Mouse (Mus musculus): ENCODE measurements around the gene Clca2. TPM values are rescaled to one million over a fixed set of nuclear protein-coding genes. Genes with fewer than 3 reads are reported as not detected.

Clca2 gene
- polyA plus RNA-seq, 1 experiment from 2014 or later: not detected

GRCm38 (mm10) chr3:145103770-145104169 lies 4.5 kb upstream of the Clca2 start:
- WGBS: 75% methylated on average over 5 of the region's 5 CpGs
- no peaks in the 10 kb centered on the region for H3K4me1 ChIP-seq (ENCODE audit: control insufficient read depth, insufficient read depth, low read length)
- H3K9ac ChIP-seq (replicated peaks; ENCODE audit: low read depth, low read length): no peak overlapping the region
- no peak for ATAC-seq (ENCODE audit: low read depth)
- H3K4me3 ChIP-seq (ENCODE audit: low read depth, low read length): no peak overlapping the region
- H3K4me2 ChIP-seq (ENCODE audit: low read depth, low read length): no peak overlapping the region
- H3K27ac ChIP-seq (ENCODE audit: low read depth, low read length): no peak overlapping the region
- no peaks in the 10 kb centered on the region for H3K27me3 ChIP-seq (ENCODE audit: control insufficient read depth, insufficient read depth, low read length)
- no peaks in the 10 kb centered on the region for H3K36me3 ChIP-seq (ENCODE audit: control insufficient read depth, insufficient read depth, low read length)
- H3K9me3 ChIP-seq (ENCODE audit: control insufficient read depth, low read length): no peaks in the 10 kb centered on the region

DNA sequence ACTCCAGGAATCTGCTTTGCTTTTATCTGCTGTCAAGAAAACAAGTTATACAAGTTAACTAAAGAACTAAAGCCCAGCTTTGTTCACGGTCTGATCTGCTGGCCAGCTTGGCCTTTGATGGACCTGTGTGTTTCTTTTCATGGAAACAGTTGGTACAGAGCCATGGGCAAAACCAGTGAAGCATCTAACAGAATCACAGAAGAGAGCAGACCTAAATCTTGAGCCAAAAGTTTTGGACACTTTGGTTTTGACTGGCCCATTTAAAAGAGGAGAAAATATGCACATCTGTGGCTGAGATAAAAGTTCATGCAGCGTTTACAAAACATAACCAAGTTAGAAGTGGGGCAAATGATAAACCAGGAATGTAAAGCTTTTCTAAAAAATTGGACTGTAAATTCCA lies 4.1 kb upstream of the Clca2 start:
- no peak overlapping the region for H3K9ac ChIP-seq (replicated peaks; ENCODE audit: low read depth, low read length)
- H3K4me1 ChIP-seq (ENCODE audit: control insufficient read depth, insufficient read depth, low read length): no peaks in the 10 kb centered on the region
- H3K27me3 ChIP-seq (ENCODE audit: control insufficient read depth, insufficient read depth, low read length): no peaks in the 10 kb centered on the region
- H3K27ac ChIP-seq (ENCODE audit: low read depth, low read length): no peak overlapping the region
- H3K36me3 ChIP-seq (ENCODE audit: control insufficient read depth, insufficient read depth, low read length): no peaks in the 10 kb centered on the region
- no peaks in the 10 kb centered on the region for H3K9me3 ChIP-seq (ENCODE audit: control insufficient read depth, low read length)
- no peak overlapping the region for H3K4me3 ChIP-seq (ENCODE audit: low read depth, low read length)
- WGBS: 92% methylated on average over 2 of the region's 2 CpGs
- no peak overlapping the region for H3K4me2 ChIP-seq (ENCODE audit: low read depth, low read length)
- no peak for ATAC-seq (ENCODE audit: low read depth)

- H3K4me2 ChIP-seq (ENCODE audit: low read depth, low read length): no peak overlapping the region
- no peaks in the 10 kb centered on the region for H3K4me1 ChIP-seq (ENCODE audit: control insufficient read depth, insufficient read depth, low read length)
- 84% methylated on average over 9 of the region's 9 CpGs for WGBS
- no peaks in the 10 kb centered on the region for H3K9me3 ChIP-seq (ENCODE audit: control insufficient read depth, low read length)
- H3K27ac ChIP-seq (ENCODE audit: low read depth, low read length): no peak overlapping the region
- no peak for ATAC-seq (ENCODE audit: low read depth)
- H3K27me3 ChIP-seq (ENCODE audit: control insufficient read depth, insufficient read depth, low read length): no peaks in the 10 kb centered on the region
- no peak overlapping the region for H3K4me3 ChIP-seq (ENCODE audit: low read depth, low read length)
- H3K9ac ChIP-seq (replicated peaks; ENCODE audit: low read depth, low read length): no peak overlapping the region
- no peaks in the 10 kb centered on the region for H3K36me3 ChIP-seq (ENCODE audit: control insufficient read depth, insufficient read depth, low read length)
Observed at GRCm38 (mm10) chr3:145101891-145102555, 2.8 kb upstream of the Clca2 start.

DNA sequence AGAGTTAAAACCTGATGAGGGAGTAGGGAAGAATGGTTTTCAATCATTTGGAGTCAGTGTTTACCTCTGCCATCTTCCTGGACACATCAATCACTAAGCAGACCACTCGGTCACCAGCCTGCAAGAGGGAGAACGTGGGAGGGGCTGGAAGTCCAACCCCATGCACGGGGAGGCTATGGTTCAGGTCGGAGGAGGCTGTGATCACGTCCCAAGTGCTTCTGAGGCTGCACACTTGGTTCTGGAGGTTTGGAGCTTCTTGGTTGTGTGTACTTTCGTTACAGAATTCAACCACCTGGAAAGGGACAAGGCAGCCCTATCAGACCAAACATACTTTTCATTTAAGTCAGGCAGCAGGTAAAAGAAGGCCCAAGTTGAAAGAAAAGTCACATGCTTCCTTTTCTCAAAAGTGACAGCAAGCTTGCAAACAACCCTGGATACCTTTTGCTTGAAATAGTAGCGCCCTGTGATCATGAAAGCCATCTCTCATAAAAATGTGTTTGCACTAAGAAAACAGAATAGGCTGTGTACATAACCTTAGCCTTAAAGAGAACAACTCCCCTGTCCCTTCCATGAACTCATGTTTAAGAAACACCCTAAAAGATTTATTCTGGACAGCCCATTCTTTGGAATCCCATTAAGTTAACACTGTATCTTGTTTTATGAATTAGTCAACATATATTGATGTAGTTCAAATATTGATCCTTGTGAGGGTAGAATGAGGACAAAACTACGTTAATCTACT lies 11.2 kb downstream of the Clca2 start:
- H3K9ac ChIP-seq (replicated peaks; ENCODE audit: low read depth, low read length): no peak overlapping the region
- H3K9me3 ChIP-seq (ENCODE audit: control insufficient read depth, low read length): no peaks in the 10 kb centered on the region
- H3K36me3 ChIP-seq (ENCODE audit: control insufficient read depth, insufficient read depth, low read length): no peaks in the 10 kb centered on the region
- 78% methylated on average over 8 of the region's 8 CpGs for WGBS
- no peak overlapping the region for H3K4me2 ChIP-seq (ENCODE audit: low read depth, low read length)
- H3K27ac ChIP-seq (ENCODE audit: low read depth, low read length): no peak overlapping the region
- no peaks in the 10 kb centered on the region for H3K4me1 ChIP-seq (ENCODE audit: control insufficient read depth, insufficient read depth, low read length)
- no peaks in the 10 kb centered on the region for H3K27me3 ChIP-seq (ENCODE audit: control insufficient read depth, insufficient read depth, low read length)
- no peak for ATAC-seq (ENCODE audit: low read depth)
- H3K4me3 ChIP-seq (ENCODE audit: low read depth, low read length): no peak overlapping the region

DNA sequence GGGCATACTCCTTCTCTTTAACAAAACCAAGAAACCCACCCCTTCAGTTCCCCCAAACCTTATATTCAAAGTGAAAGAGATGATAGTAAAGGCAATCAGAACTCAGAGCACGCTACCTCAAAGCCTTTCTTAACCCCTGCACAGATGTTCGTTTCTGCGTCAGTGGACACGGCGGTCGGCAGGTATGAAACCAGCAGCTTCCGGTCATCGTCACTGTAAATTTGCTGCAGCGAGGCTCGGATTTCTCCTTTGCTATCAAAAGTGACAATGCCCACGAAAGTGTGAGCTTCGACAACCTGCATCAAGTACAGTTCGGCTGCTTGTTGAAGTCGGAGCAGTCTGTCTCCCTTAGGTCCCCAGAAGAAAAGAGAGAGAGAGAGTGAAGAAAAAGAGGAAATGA lies 13.1 kb downstream of the Clca2 start:
- 95% methylated on average over 14 of the region's 14 CpGs for WGBS
- no peak overlapping the region for H3K27ac ChIP-seq (ENCODE audit: low read depth, low read length)
- ATAC-seq (ENCODE audit: low read depth): no peak
- no peak overlapping the region for H3K4me3 ChIP-seq (ENCODE audit: low read depth, low read length)
- H3K9me3 ChIP-seq (ENCODE audit: control insufficient read depth, low read length): no peaks in the 10 kb centered on the region
- H3K9ac ChIP-seq (replicated peaks; ENCODE audit: low read depth, low read length): no peak overlapping the region
- no peak overlapping the region for H3K4me2 ChIP-seq (ENCODE audit: low read depth, low read length)
- H3K4me1 ChIP-seq (ENCODE audit: control insufficient read depth, insufficient read depth, low read length): no peaks in the 10 kb centered on the region
- H3K36me3 ChIP-seq (ENCODE audit: control insufficient read depth, insufficient read depth, low read length): no peaks in the 10 kb centered on the region
- no peaks in the 10 kb centered on the region for H3K27me3 ChIP-seq (ENCODE audit: control insufficient read depth, insufficient read depth, low read length)

GRCm38 (mm10) chr3:145083081-145083480 lies 16.2 kb downstream of the Clca2 start:
- Histone ChIP-seq H3K9ac (replicated peaks; ENCODE audit: low read depth, low read length) (no peak overlapping the region), H3K27ac (ENCODE audit: low read depth, low read length) (no peak overlapping the region), H3K36me3 (ENCODE audit: control insufficient read depth, insufficient read depth, low read length) (no peaks in the 10 kb centered on the region), H3K4me1 (ENCODE audit: control insufficient read depth, insufficient read depth, low read length) (no peaks in the 10 kb centered on the region), H3K27me3 (ENCODE audit: control insufficient read depth, insufficient read depth, low read length) (no peaks in the 10 kb centered on the region), H3K4me2 (ENCODE audit: low read depth, low read length) (no peak overlapping the region), H3K4me3 (ENCODE audit: low read depth, low read length) (no peak overlapping the region), H3K9me3 (ENCODE audit: control insufficient read depth, low read length) (no peaks in the 10 kb centered on the region)
- 93% methylated on average over 1 of the region's 1 CpGs for WGBS
- no peak for ATAC-seq (ENCODE audit: low read depth)

- H3K4me3 ChIP-seq (ENCODE audit: low read depth, low read length): no peak overlapping the region
- WGBS: 80% methylated on average over 8 of the region's 8 CpGs
Observed at GRCm38 (mm10) chr3:145080904-145081303, 18.3 kb downstream of the Clca2 start.

DNA sequence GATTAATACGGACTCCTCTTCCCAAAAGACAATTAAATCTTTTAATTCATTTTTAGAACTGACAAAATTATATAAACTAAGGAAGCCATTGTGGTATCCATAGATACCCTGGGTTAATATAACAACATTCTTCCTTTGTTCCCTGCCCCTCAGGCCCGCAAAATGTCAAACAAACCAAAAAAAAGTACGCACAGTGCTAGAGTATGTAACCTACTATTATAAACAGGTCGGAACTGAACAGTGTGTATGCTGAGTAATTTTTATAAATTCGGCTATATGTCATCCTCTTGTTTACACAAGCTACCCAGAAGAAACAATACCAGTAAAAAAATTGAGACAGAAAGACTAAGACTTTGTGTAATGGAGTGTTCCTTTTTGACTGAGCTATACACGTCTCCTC lies 20.8 kb downstream of the Clca2 start:
- no peak for ATAC-seq (ENCODE audit: low read depth)
- WGBS: 84% methylated on average over 6 of the region's 6 CpGs
- H3K9me3 ChIP-seq (ENCODE audit: control insufficient read depth, low read length): no peaks in the 10 kb centered on the region

More at GRCm38 (mm10) chr3:145080904-145081303, 18.3 kb downstream of the Clca2 start:
- Histone ChIP-seq H3K4me1 (ENCODE audit: control insufficient read depth, insufficient read depth, low read length) (no peaks in the 10 kb centered on the region), H3K9me3 (ENCODE audit: control insufficient read depth, low read length) (no peaks in the 10 kb centered on the region), H3K4me2 (ENCODE audit: low read depth, low read length) (no peak overlapping the region), H3K27me3 (ENCODE audit: control insufficient read depth, insufficient read depth, low read length) (no peaks in the 10 kb centered on the region), H3K9ac (replicated peaks; ENCODE audit: low read depth, low read length) (no peak overlapping the region), H3K27ac (ENCODE audit: low read depth, low read length) (no peak overlapping the region), H3K36me3 (ENCODE audit: control insufficient read depth, insufficient read depth, low read length) (no peaks in the 10 kb centered on the region)
- no peak for ATAC-seq (ENCODE audit: low read depth)

GRCm38 (mm10) chr3:145072339-145072738 lies 26.9 kb downstream of the Clca2 start:
- Histone ChIP-seq H3K9ac (replicated peaks; ENCODE audit: low read depth, low read length) (no peak overlapping the region), H3K27me3 (ENCODE audit: control insufficient read depth, insufficient read depth, low read length) (no peaks in the 10 kb centered on the region), H3K4me1 (ENCODE audit: control insufficient read depth, insufficient read depth, low read length) (no peaks in the 10 kb centered on the region), H3K4me3 (ENCODE audit: low read depth, low read length) (no peak overlapping the region), H3K27ac (ENCODE audit: low read depth, low read length) (no peak overlapping the region), H3K9me3 (ENCODE audit: control insufficient read depth, low read length) (no peaks in the 10 kb centered on the region), H3K36me3 (ENCODE audit: control insufficient read depth, insufficient read depth, low read length) (no peaks in the 10 kb centered on the region), H3K4me2 (ENCODE audit: low read depth, low read length) (no peak overlapping the region)
- no peak for ATAC-seq (ENCODE audit: low read depth)
- WGBS: 95% methylated on average over 3 of the region's 3 CpGs

More for the DNA sequence above, 20.8 kb downstream of the Clca2 start:
- no peaks in the 10 kb centered on the region for H3K36me3 ChIP-seq (ENCODE audit: control insufficient read depth, insufficient read depth, low read length)
- no peak overlapping the region for H3K4me3 ChIP-seq (ENCODE audit: low read depth, low read length)
- H3K27me3 ChIP-seq (ENCODE audit: control insufficient read depth, insufficient read depth, low read length): no peaks in the 10 kb centered on the region
- no peaks in the 10 kb centered on the region for H3K4me1 ChIP-seq (ENCODE audit: control insufficient read depth, insufficient read depth, low read length)
- H3K27ac ChIP-seq (ENCODE audit: low read depth, low read length): no peak overlapping the region
- no peak overlapping the region for H3K9ac ChIP-seq (replicated peaks; ENCODE audit: low read depth, low read length)
- no peak overlapping the region for H3K4me2 ChIP-seq (ENCODE audit: low read depth, low read length)

Data from neural tube, embryonic 14.5 days (tissue).